Mouse (Mus musculus) v-Abl transformed pro-B cells (cell line): ENCODE data around the gene Elmsan1.

ENCODE experiments used
- in situ Hi-C, 2 experiments: fragments of 400-800 bp; cut with MboI; formaldehyde crosslinking; loops; one replicate each; pipeline ENCODE4 v1.15.1; 2025; ENCODE audit not compliant: unreplicated experiment in 2 of 2

Elmsan1 gene

DNA sequence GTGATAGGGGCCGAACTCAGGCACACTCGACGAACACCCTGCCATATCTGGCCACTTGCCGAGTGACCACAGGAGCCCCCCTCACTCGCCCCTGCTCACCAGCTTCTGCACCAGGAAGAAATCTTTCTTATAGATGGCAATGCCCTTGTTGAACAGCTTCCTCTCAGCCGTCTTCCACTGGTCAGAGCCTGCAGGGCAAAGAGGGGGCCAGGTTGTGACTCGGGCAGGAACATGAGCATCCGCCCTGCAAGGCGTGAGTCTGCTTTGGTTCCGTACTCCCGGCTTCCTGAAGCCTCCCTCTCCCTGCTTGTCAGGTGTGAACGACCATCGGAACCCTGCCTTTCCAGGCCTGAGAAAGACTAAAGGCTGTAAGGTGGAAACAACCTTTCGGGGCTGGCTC is 60.5 kb downstream of the Elmsan1 start:
- in situ Hi-C loops: loop anchor here (25.0 kb wide), 2 partner anchors 304 to 429 kb away; partner anchors contain the start of genes Aldh6a1 (in 1 of the 2) and Lin52 (in 1 of the 2)

DNA sequence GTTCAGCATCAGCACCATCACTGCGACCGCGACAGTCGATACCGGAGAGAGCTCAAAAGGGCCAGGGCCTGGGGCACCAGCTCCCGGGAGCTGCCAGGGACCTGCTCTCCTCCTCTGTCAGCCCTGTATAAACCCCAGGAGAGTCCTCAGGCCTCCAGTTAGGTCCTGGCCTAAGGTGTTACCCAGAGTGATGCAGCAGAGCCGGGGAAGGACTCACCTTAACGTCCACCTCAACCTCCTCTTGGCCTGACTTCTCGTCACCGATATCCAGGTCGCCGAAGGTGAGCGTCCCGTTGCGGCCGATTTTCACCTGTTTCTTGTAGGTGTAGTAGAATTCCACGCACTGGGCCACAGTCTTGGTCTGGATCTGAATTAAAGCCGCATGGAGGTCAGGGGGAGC is 62.5 kb downstream of the Elmsan1 start:
- in situ Hi-C loops: loop anchor here (25.0 kb wide), 2 partner anchors 306 to 431 kb away; partner anchors contain the start of genes Aldh6a1 (in 1 of the 2) and Lin52 (in 1 of the 2)

DNA sequence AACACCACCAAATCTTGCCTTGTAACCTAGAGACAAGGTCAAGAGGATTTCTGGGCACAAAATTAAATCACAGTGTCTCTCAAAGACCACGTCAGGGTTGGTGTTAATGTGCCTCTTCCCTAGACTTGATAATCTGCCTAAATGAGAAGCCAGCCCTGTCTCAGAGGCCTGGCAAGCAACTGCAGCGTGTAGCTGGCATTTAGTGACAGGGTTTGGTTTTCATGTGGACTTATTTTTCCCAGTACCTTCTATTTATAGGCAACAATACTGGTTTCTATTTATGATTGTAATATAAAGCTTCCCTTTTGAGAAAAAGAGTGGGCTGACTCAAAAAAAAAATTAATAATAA is 63.2 kb downstream of the Elmsan1 start:
- in situ Hi-C loops: loop anchor here (25.0 kb wide), 2 partner anchors 307 to 432 kb away; partner anchors contain the start of genes Aldh6a1 (in 1 of the 2) and Lin52 (in 1 of the 2)

DNA sequence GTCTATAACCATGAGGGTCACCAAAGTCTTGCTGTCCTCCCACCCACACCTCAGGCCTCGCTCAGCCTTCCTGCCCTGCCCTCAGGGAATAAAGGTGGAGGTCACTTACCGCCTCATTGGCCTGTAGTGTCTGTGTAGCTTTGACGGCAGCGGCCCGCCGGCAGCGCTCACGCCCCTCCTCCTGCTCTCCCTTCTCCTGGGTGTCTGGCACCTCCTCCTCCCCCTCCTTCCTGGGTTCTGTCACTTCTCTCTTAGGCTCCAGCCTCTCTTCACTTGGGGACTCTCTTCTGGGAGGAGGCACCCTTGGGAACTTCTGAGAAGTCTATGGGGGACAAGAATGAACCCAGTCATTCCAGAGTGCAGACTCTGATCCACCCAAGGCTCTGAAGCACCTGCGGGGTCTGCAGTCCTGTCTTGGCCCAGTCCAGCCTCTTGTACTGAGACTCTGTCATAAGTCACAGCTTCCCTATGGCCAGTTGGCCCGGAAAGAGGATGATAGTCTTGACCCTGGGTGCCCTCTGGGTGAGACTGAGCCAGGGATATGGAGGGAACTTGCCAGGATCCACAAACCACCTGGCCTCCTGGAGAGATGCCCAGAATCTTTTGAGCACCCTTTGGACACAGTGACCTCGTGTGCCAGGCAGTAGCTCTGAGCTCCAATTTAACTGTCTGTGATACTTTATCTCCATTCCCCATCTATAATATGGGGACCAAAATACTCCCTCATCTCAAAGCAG is 63.7 kb downstream of the Elmsan1 start:
- in situ Hi-C loops: loop anchor here (25.0 kb wide), 2 partner anchors 307 to 432 kb away; partner anchors contain the start of genes Aldh6a1 (in 1 of the 2) and Lin52 (in 1 of the 2)

DNA sequence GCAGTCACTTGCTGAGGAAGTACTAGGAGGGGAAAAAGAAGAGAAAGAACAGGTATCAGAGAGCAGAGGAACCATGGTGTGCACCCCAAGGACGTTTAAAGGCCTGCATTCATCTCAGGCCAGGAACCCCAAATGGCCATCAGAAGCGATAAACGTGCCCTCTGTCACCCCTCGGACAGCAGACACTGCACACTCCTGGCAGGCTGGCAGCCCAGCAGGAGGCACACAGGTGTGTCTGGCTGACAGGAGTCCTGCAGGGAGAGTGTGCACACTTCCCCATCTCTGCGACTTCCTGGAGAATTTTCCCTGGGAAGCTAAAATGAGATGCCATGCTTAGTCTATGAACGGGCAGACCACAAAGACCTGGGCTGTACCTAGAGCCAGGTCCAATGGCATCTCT is 65.3 kb downstream of the Elmsan1 start:
- in situ Hi-C loops: loop anchor here (25.0 kb wide), 2 partner anchors 309 to 434 kb away; partner anchors contain the start of genes Aldh6a1 (in 1 of the 2) and Lin52 (in 1 of the 2)

DNA sequence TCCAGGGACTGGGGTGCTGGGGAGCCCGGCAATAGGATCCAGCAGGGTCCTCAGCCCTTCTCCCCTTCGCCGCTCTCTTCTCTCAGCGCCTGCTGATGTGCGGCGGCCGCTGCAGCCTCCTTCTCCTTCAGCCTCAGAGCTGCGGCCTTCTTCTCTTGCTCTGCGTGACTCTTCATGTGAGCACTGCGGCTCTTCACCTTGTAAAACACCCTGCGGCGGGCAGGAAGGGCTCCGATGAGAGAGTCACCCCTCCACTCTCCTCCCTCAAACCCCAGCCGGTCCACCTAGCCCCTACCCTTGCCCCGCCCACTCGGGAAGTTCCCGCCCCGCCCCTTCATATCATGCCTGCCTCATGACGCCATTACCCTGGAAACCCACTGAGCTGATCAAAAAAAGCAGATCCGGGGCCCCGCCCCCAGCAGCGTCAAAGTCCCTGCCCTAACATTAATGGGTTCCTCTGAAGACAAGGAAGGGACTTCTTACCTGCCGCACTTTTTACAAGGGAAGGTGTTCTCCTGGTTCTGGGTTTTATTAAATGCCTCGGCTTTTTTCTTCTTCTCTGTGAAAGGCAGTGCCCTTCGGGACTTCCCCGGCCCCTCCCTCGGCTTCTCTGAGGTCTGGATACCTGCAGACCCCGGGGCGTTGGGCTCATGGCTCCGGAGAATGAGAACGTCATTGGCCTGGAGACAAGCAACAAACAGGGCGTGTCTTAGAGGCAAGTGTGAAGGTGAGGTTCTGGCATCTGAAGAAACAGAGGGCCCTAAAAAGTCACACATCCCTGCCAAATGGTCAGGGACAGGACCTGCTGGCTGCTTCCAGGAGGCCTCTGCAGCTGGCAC is 66.1 kb downstream of the Elmsan1 start:
- in situ Hi-C loops: loop anchor here (25.0 kb wide), 2 partner anchors 310 to 435 kb away; partner anchors contain the start of genes Aldh6a1 (in 1 of the 2) and Lin52 (in 1 of the 2)

DNA sequence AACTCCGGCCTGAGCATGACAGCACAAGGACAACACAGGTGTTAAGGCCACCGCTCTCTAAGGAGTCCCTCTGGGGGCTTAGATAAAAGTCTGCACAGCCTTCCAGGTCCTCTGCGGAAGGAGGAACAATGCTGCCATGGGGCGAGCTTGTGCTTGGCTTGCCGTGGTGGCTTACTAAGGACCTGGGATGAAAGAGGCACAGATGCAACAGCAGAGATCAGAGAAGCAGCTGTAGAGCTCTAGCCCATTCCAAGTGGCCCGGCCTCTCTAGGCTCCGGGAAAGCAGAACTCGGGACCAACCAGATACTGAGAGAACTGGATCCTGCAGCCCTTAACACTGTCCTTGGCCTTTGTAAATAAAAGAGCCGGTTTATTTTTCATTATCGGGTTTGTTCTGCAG is 66.8 kb downstream of the Elmsan1 start:
- in situ Hi-C loops: loop anchor here (25.0 kb wide), 2 partner anchors 310 to 435 kb away; partner anchors contain the start of genes Aldh6a1 (in 1 of the 2) and Lin52 (in 1 of the 2)

DNA sequence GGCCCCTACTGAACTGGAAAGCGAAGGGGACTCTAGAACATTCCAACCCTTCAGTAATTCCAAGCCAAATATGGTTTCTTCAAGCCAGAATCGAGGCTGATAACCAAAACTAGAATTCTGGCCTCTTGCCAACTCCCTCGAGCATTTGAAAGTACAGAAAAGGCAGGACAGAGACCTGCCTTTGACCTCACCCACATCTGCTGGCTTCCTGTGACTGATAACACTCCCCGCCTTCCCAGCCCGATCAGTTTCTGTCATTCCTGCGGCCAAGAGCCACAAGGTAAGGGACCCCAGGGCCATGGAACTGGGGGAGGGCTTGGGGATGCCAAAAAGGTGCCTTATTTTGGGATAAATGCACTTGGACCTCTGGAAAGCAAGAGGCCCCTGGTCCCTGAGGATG is 67.7 kb downstream of the Elmsan1 start:
- in situ Hi-C loops: loop anchor here (25.0 kb wide), 2 partner anchors 311 to 436 kb away; partner anchors contain the start of genes Aldh6a1 (in 1 of the 2) and Lin52 (in 1 of the 2)

DNA sequence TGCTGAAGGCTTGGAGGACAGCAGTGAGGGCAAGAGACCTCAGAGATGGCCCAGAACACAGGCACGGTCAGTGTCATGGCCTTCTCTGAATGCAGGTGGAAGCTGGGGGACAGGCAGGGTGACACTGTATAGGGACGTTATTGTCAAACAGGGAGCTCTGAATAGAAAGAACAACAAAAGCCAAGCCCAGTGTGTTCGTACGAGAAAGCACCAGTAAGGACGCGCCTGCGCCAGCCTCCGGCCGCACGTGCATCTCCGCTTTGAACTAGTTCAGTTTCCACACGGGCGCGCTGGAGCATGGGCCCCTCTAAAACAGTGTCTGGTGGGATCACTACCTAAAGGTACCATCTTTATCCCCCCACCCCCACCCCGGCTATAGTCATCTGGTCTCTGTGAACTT is 68.7 kb downstream of the Elmsan1 start:
- in situ Hi-C loops: loop anchor here (25.0 kb wide), 3 partner anchors 188 to 437 kb away; partner anchors contain the start of genes Aldh6a1 (in 1 of the 2), Lin52 (in 1 of the 2) and Riox1 (in 1 of the 2)

DNA sequence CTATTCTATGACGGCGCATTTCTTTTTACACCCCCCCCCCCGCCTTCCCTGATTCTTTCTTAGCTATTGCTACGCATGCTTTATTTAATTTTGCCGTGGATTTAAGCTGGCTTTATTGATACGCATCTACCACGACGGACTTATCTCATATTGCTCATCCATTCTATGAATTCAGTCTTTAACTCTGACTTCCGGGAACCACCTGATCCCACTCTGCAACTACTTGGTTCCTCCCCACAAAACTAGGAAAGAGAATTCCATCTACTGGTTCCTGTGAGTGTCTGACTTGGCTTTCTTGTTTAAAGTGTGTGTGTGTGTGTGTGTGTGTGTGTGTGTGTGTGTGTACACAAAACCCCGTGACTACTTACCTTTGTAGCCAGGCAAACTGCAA is 70.1 kb downstream of the Elmsan1 start:
- in situ Hi-C loops: loop anchor here in 1 of 2 experiments (25.0 kb wide), 1 partner anchor 186 kb away; the partner anchor contains the start of gene Riox1

DNA sequence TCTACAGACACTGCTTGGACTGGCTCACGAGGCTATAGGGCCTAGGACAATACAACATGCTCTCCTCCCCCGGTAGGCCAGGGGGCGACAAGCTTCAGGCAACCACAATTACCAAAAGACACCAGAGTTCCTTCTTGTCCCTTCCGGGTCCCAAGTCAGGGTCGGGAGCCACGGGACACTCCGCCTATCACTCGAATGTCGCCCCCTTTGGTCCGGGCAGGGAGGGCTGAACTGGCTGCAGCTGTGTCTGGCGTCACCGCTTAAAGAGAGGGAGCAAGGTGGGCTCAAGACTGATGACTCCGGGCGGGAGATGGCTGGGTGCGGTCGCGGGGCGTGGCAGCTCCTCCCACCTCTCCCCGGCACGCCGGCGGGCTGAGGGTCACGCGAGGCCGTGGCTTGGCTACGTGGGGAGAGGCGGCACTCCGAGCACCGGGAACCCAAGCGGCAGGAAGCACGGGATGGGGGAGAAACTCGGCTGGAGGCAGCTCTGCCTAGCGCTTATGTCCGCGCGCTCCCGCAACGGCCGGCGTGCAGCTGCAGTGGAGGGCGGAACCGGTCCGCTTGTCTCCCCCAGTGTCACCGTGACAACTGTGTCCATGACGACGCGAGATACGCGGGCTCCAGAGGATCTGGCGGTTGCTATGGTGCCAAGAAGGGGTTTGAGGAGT is 70.6 kb downstream of the Elmsan1 start, which contains the start of gene Pnma1:
Gene Pnma1 (minus strand): TSS at position 536 of the 668 bp plus-strand sequence.
- in situ Hi-C loops: loop anchor here in 1 of 2 experiments (25.0 kb wide), 1 partner anchor 186 kb away; the partner anchor contains the start of gene Riox1

DNA sequence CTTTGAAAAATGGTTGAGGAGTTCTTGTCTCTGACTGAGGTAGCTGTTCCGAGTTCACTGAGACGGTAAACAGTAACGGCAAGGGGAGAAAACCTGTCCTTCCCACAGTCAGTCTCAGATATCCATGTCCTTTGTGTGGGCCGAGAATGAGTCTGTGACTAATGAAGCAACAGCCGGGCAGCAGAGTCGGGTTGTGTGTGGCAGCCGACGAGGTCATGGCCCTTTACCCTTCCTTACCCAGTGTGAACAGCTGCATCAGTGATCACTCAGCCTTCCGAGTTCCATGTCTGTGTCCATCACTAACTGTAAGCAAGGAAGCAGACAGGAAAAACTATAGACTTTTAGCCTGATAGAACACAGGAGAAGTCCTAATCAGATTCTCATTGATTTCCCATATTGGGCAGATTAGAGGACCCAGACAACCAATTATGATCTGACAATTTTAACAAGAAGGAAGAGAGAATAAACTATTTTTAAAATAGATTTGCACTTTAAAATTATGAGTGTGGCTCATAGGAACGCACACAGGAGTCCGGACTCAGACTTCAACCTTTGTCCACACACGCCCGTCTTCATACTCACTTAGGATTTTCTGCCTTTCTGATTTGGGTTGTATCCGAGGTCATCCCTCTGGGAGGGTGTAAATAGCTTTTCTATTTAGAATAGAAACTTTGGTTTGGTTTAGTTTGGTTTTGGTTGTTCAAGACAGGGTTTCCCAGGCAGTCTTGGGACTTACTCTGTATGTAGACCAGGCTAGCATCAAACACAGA is 76.2 kb downstream of the Elmsan1 start:
- in situ Hi-C loops: loop anchor here in 1 of 2 experiments (25.0 kb wide), 1 partner anchor 180 kb away; the partner anchor contains the start of gene Riox1

DNA sequence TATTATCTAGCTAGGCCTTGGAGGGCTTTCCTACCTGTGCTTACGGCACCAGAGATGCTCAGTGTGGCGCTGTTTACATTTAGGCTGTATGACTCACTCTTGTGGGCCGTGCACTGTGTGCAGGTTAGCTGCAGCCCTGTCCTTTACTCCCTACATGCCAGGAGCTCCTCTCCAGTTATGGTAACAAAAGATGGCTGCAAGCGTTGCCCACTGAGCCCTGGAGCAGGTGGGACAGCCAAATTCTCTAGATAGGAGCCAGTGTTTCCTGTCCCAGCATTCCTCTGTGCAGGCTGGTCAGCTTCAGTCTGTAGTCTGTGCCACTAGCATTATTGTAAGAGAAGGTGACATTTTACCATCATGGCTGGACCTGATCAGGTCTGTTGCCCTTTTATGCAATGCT is 77.4 kb downstream of the Elmsan1 start:
- in situ Hi-C loops: loop anchor here in 1 of 2 experiments (25.0 kb wide), 1 partner anchor 179 kb away; the partner anchor contains the start of gene Riox1

DNA sequence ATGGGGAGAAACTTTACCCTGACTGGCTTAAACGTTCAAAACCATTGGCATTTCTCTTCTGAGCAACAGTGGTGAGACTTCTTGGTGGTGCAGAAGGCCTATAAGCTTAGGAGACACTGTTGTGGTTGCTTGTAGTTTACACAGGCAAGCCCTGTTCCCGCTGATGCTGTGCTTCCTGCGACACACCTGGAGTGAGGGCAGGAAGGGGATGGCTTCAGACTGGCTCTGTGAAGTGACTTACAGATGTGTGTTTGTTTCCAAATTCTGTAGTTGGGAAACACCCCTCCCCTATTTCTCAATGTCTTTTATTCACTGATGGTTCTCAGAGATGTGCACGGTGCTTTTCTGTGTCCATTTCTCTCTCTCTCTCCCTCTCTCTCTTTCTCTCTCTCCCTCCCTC is 78.5 kb downstream of the Elmsan1 start:
- in situ Hi-C loops: loop anchor here in 1 of 2 experiments (25.0 kb wide), 1 partner anchor 178 kb away; the partner anchor contains the start of gene Riox1

DNA sequence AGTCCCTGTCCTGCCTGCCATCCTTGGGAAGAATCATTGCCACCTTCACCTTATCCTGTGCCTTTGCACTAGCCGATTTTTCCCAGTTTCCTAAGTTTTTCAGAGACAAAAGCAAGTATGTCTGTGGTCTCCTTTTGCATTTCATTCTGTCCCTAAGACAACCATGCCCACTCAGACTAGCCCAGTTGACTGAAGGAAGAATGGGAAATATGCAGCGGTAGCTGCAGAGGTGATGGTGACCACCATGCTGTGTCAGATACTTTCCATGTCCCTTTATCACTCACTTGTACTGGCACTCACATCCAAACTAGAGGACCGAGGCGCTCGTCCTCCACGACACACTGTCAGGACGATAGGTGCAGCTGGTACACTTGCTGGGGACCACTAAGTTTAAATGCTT is 81.5 kb downstream of the Elmsan1 start:
- in situ Hi-C loops: loop anchor here in 1 of 2 experiments (25.0 kb wide), 1 partner anchor 175 kb away; the partner anchor contains the start of gene Riox1

DNA sequence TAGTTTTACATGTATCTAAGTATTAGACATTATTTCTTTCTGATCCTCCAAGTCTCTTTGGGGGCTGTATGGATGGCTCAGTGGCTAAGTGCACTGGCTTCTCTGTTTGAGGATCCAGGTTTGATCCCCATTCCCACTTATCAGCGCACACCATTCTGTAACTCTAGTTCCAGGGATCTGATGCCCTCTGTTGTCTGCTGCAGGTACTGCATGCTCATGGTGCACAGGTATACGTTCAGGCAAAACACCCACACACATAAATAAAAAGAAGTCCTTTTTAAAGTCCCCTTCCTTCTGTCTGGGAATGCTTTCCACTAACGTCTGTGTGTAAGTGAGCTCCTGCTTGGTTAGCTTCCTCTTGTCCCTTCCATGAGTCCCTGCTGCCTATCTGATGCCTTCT is 86.4 kb downstream of the Elmsan1 start:
- in situ Hi-C loops: loop anchor here (5.0 to 25.0 kb wide), 2 partner anchors 160 to 170 kb away; partner anchors contain the start of gene Riox1 (in 1 of the 2)

DNA sequence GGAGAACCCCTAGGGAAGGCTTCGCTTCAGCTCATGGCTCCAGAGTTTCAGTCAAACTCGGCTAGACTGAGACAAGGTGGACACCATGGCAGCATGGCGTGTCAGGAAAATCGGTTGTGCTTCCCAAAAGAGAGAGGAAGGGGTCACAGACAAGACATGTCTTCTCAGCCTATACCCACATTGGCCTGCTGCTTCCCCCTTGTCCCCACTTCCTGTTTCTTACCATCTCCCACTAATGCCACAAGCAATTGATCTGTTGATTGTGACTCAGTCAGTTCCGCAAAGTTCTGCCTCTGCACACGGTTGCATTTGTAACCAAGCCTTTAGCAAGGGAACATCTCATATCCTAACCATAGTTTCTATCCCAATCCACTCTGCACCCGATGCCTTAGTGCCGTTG is 88.8 kb downstream of the Elmsan1 start:
- in situ Hi-C loops: loop anchor here (5.0 to 25.0 kb wide), 2 partner anchors 158 to 168 kb away; partner anchors contain the start of gene Riox1 (in 1 of the 2)

DNA sequence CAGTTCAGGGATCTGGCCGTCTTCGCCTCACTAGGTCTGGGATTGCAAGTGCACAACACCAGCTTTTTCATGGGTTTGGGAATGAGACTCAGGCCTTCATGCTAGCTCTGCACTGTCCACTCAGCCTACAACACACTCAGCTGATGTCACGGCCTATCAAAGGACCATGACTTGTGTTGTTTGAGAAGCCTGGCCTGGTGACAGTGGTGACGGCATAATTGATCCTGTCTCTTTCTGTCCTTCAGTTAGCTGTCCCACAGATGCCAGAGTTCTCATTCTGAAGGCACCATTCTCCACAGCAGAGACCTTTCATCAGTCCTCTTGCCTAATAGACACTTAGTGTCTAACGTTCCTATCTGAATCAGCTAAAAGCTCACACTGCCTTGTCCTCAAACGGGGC is 90.1 kb downstream of the Elmsan1 start:
- in situ Hi-C loops: loop anchor here in 1 of 2 experiments (25.0 kb wide), 1 partner anchor 166 kb away; the partner anchor contains the start of gene Riox1
